Mouse (Mus musculus) olfactory bulb, adult 2 months (tissue): ENCODE data around the gene Gm5941.

Source experiments
- CTCF ChIP-seq: fragments of 200-500 bp; IDR thresholded peaks from 2 replicates; pipeline ENCODE4 v1.5.1; 2012; ENCODE audit warnings: low read depth, mild to moderate bottlenecking, low read length, moderate library complexity; ENCODE audit not compliant: insufficient read depth
- POLR2A ChIP-seq: fragments of 200-500 bp; IDR thresholded peaks from 2 replicates; pipeline ENCODE4 v1.6.1; 2012; ENCODE audit warnings: mild to moderate bottlenecking, low read depth, low read length, moderate library complexity; ENCODE audit not compliant: insufficient read depth

DNA sequence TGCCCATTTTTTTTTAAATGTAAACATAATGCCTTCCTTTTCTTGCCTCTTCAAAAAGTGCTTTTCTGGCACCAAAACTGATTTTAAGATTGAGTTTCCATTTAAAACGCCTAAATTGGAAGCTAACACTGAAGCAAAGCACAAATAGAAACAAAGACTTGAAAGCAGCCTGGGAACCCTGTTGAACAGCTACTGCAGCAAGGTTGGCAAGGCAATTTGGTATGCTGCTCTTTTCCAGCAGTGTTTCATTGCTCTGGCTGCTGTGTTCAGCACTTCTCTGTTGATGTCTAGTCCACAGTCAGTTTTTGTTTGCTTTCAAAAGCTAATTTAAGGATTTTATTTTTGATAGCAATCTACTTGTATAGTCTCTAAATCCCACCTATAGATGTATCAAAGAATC lies 8.5 kb downstream of the Gm5941 start:
- TF ChIP-seq CTCF: no peak
- no peak for TF ChIP-seq POLR2A
